Mouse (Mus musculus) layer of hippocampus, postnatal 10 days (tissue): Measurements from ENCODE around the gene Zfp990. TPM values are rescaled to one million over a fixed set of nuclear protein-coding genes. Genes with fewer than 3 reads are reported as not detected.
"Not testable (repeated sequence)": the region's sequence is repeated elsewhere in the genome, so short reads cannot be mapped to it uniquely, and the experiment has no call there.

Experiments used
- DNase-seq, 2 experiments: peaks; one replicate each; pipeline ENCODE4 v3.0.0; 2021; ENCODE audit warnings: low spot score in 2 of 2
- total RNA-seq, 2 experiments: library from RNA; stranded (reverse); gene quantifications; 2 replicates each; pipeline ENCODE4 v1.2.3; 2021

Gene Zfp990
- total RNA-seq, 2 experiments from 2014 or later: 0.75 to 0.83 TPM

- not testable (repeated sequence) for DNase-seq
Measured at GRCm38 (mm10) chr4:145586046-145586445, 75.5 kb downstream of the Zfp990 start.

Other genes starting within 250 kb of the Zfp990 start
- gene Tnfrsf8, start 195.6 kb upstream of the Zfp990 start, total RNA-seq: under 1 TPM; 0.47 to 0.73 TPM
- gene Gm13212, start 74.4 kb downstream of the Zfp990 start, total RNA-seq: under 1 TPM; 0.18 to 0.22 TPM
- gene Zfp980, start 159.9 kb downstream of the Zfp990 start, total RNA-seq: under 1 TPM; 0.21 to 0.31 TPM